Mouse (Mus musculus) olfactory bulb, adult 2 months (tissue): ENCODE data around the gene Olfr1255.

Source experiments
- CTCF ChIP-seq: fragments of 200-500 bp; IDR thresholded peaks from 2 replicates; pipeline ENCODE4 v1.5.1; 2012; ENCODE audit warnings: low read depth, mild to moderate bottlenecking, low read length, moderate library complexity; ENCODE audit not compliant: insufficient read depth
- POLR2A ChIP-seq: fragments of 200-500 bp; IDR thresholded peaks from 2 replicates; pipeline ENCODE4 v1.6.1; 2012; ENCODE audit warnings: mild to moderate bottlenecking, low read depth, low read length, moderate library complexity; ENCODE audit not compliant: insufficient read depth

DNA sequence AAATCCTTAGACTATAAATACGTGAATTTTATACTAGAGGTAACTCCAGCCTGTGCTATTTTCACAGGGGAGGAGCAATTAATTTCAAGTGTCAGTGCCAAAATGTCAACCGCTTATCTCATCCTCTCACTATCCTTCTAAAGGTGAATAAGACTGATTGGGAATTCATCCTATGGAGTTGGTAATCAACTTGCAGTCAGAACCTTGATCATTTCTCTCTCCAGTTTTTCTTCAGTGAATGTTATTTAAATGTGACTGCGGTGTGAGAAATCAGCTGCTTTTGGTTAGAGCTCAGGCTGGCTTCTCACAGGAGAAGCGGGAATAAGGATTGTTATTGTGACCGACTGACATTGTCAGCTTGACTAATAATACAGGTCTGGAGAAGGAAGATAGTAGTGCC lies 36.3 kb downstream of the Olfr1255 start, which contains the start of gene Olfr48:
- TF ChIP-seq CTCF, result no peak
- TF ChIP-seq POLR2A, result no peak
